Mouse (Mus musculus) forebrain, postnatal 0 days (tissue): ENCODE measurements around the gene Arhgap44. TPM values are rescaled to one million over a fixed set of nuclear protein-coding genes. Genes with fewer than 3 reads are reported as not detected.

Experiments used
- ATAC-seq: fragments of 200-750 bp; cut with Nextera tagmentation; 2 replicates; pipeline ENCODE4 v1.8.0; 2017; ENCODE audit warnings: mild to moderate bottlenecking, moderate library complexity
- DNase-seq: peaks from one replicate; pipeline ENCODE4 v3.0.0-alpha.2; 2015
- H3K27ac ChIP-seq: fragments of 300-500 bp; sonication (generic); 2 replicates; pipeline ENCODE4 v1.5.1; 2014; ENCODE audit warnings: low read depth, mild to moderate bottlenecking, antibody characterized with exemption, low read length, moderate library complexity, mixed read lengths
- H3K27me3 ChIP-seq: fragments of 300-500 bp; sonication (generic); 2 replicates; pipeline ENCODE4 v1.6.1; 2014; ENCODE audit warnings: mild to moderate bottlenecking, low read length, mixed read lengths; ENCODE audit not compliant: insufficient read depth
- H3K36me3 ChIP-seq: fragments of 300-500 bp; sonication (generic); 2 replicates; pipeline ENCODE4 v1.6.1; 2014; ENCODE audit warnings: mild to moderate bottlenecking, moderate library complexity; ENCODE audit not compliant: insufficient read depth
- H3K4me1 ChIP-seq: fragments of 300-500 bp; sonication (generic); 2 replicates; pipeline ENCODE4 v1.6.1; 2014; ENCODE audit warnings: antibody characterized with exemption; ENCODE audit not compliant: insufficient read depth
- H3K4me2 ChIP-seq: fragments of 300-500 bp; sonication (generic); 2 replicates; pipeline ENCODE4 v1.6.1; 2014; ENCODE audit warnings: low read depth, mild to moderate bottlenecking, moderate library complexity
- H3K4me3 ChIP-seq: fragments of 300-500 bp; sonication (generic); 2 replicates; pipeline ENCODE4 v1.5.1; 2014; ENCODE audit warnings: low read depth, low read length, mixed read lengths
- H3K9ac ChIP-seq: fragments of 300-500 bp; sonication (generic); 2 replicates; pipeline ENCODE4 v1.6.1; 2014; ENCODE audit warnings: mild to moderate bottlenecking
- H3K9me3 ChIP-seq: fragments of 300-500 bp; sonication (generic); 2 replicates; pipeline ENCODE4 v1.6.1; 2016; ENCODE audit warnings: low read length
- CTCF ChIP-seq: sonication (generic); IDR thresholded peaks from 2 replicates; pipeline ENCODE4 v1.5.1; 2016; ENCODE audit warnings: antibody characterized with exemption, control low read depth, low read depth
- WGBS: fragments of 180-500 bp; shearing (Covaris S2); extraction: QIAGEN DNeasy Blood & Tissue Kit; methylation state at CpG from one replicate; pipeline ENCODE4 v1.1.7; 2014; 5-methylcytosine and 5-hydroxymethylcytosine counted together
- polyA plus RNA-seq: library from polyadenylated mRNA; unstranded; fragments of >200 nt; fragmentation: Nextera tagmentation; extraction: Ambion mirVana; gene quantifications from 2 replicates; pipeline ENCODE4 v1.2.1, GENCODE M21; 2015
- total RNA-seq: library from RNA; depleted of rRNA; stranded (reverse); fragments of >200 nt; gene quantifications from 2 replicates; pipeline ENCODE4 v1.2.3, GENCODE M21; 2014

Gene Arhgap44
- total and polyA plus RNA-seq, 2 experiments from 2014 or later, result 17.4 to 29.6 TPM

DNA sequence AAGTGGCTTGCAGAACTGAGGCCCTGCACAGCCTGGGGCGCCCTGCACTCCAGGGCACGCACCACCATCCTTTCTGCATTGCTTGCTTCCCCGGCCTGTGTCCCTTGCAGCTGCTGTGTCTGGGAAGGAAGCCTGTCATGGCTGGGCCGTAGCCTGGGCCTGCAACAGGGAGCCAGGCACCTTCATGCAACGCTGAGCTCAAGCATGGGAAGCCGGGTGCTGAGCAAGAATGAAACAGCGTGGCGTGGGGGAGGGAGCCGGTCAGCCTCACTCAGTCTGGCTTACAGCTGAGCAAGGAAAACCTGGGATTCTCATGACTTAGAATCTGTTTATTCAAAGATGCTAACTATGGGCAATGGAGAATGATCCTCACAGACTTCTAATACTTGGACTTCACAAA lies 36.2 kb downstream of the Arhgap44 start:
- Histone ChIP-seq H3K27me3 (no peaks in the 10 kb centered on the region), H3K36me3 (no peaks in the 10 kb centered on the region), H3K9me3 (no peaks in the 10 kb centered on the region), H3K4me2 (no peak overlapping the region), H3K4me1 (0 out of 2 replicates have a peak, but pooled peaks cover 3% of the 10 kb centered on the region), H3K4me3 (no peak overlapping the region), H3K27ac (no peak overlapping the region), H3K9ac (no peak overlapping the region)
- WGBS, result 72% methylated on average over 9 of the region's 9 CpGs
- ATAC-seq (no peak), DNase-seq (no peak)
- TF ChIP-seq CTCF, result no peak

DNA sequence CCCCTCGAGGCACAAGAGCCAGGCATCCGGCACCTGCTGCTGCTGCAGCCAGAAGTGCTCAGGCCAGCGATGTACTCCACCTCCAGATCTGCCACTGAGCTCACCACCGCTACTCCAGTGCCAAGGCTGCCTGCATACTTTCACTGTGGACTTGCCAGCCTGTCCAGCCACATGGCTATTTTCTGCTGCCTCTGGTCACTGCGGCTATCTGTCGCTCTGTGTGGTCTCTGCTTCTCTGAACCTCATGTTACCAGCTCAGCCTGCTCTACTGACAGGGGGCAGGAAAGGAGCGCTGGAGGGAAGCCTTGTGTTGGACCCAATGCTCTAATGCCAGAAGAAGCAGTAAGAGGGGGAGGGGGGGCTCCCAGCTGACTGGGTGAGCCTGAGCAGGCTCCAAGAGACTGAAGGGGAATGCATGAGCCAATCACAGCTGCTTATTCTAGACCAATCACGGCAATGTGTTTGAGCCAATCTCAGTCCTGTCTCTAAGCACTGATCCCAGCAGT lies 37.8 kb downstream of the Arhgap44 start:
- ATAC-seq (peak; percentile 96), DNase-seq (peak; percentile 50)
- TF ChIP-seq CTCF, result no peak
- H3K9ac ChIP-seq, result no peak overlapping the region
- H3K36me3 ChIP-seq, result no peaks in the 10 kb centered on the region
- H3K4me3 ChIP-seq, result no peak overlapping the region
- H3K27me3 ChIP-seq, result no peaks in the 10 kb centered on the region
- H3K4me2 ChIP-seq, result no peak overlapping the region
- H3K9me3 ChIP-seq, result no peaks in the 10 kb centered on the region
- 0 out of 2 replicates have a peak, but pooled peaks cover 3% of the 10 kb centered on the region for H3K4me1 ChIP-seq
- no peak overlapping the region for H3K27ac ChIP-seq
- WGBS, result 59% methylated on average over 8 of the region's 8 CpGs

DNA sequence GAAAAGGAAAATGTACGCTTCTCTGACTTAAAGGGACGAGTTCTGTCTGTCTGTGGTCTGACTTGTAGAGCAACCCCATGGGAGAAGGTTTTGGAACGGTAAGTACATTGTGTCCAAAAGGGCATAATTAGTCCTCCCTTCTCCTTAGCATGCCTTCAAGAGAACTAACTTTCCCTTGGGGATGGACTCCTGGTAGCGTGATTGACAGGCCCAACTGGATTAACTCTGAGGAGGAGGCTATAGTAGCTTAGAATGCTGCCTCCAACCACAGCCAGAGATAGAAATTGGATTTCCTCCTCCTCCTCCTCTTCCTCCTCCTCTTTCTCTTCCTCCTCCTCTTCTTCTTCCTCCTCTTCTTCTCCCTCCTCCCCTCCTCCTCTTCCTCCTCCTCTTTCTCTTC lies 42.5 kb downstream of the Arhgap44 start:
- 85% methylated on average over 4 of the region's 4 CpGs for WGBS
- ATAC-seq, result no peak
- DNase-seq, result no peak
- Histone ChIP-seq H3K4me3 (no peak overlapping the region), H3K36me3 (no peaks in the 10 kb centered on the region), H3K27ac (no peak overlapping the region), H3K9ac (no peak overlapping the region), H3K4me2 (no peak overlapping the region), H3K9me3 (no peaks in the 10 kb centered on the region), H3K4me1 (0 out of 2 replicates have a peak, but pooled peaks cover 1% of the 10 kb centered on the region), H3K27me3 (no peaks in the 10 kb centered on the region)
- no peak for TF ChIP-seq CTCF

DNA sequence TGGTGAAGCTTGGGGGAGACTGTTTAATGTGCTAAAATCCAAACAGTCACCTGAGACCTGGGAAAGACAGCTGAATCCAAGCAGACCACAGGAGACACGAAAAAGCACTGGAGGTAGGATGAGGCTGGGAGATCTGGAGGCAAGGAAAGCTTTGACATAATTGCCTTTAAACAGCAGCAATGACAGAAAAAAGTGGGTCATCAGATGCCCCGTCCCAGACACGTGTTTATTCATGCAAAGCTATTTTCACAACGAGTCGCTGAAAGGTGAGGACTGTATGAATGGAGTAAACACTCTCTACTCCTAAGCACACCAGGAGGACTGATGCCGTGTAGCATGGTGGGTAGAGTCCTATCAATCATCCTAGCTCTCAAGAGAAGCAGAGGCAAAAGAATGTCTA lies 47.0 kb downstream of the Arhgap44 start:
- no peaks in the 10 kb centered on the region for H3K4me1 ChIP-seq
- DNase-seq (no peak), ATAC-seq (no peak)
- 85% methylated on average over 6 of the region's 6 CpGs for WGBS
- H3K27ac ChIP-seq, result no peak overlapping the region
- H3K4me3 ChIP-seq, result no peak overlapping the region
- no peaks in the 10 kb centered on the region for H3K36me3 ChIP-seq
- H3K9me3 ChIP-seq, result no peaks in the 10 kb centered on the region
- no peaks in the 10 kb centered on the region for H3K27me3 ChIP-seq
- no peak for TF ChIP-seq CTCF
- no peak overlapping the region for H3K4me2 ChIP-seq
- no peak overlapping the region for H3K9ac ChIP-seq

DNA sequence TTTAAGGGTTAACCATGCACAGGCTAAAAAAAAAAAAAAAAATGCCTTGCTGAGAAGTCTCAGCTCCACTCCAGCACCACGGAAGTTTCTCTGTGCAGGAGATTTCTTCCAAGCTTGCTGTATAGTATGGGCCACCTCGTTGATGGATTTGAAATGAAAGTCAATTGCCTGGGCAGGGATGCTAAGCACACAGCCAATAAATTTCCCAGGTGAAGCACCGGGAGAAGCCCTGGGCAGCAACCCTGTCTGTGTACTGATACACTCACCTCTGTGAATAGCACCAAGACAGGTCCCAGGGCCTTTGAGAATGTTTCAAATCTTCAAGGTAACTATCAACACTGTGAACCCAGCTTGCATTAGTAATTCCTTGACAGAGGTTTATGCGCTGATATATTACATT lies 50.7 kb downstream of the Arhgap44 start:
- Histone ChIP-seq H3K4me2 (no peak overlapping the region), H3K27ac (no peak overlapping the region), H3K9me3 (no peaks in the 10 kb centered on the region), H3K4me1 (no peaks in the 10 kb centered on the region), H3K9ac (no peak overlapping the region), H3K36me3 (no peaks in the 10 kb centered on the region), H3K4me3 (no peak overlapping the region), H3K27me3 (no peaks in the 10 kb centered on the region)
- TF ChIP-seq CTCF, result no peak
- DNase-seq (no peak), ATAC-seq (no peak)
- 53% methylated on average over 4 of the region's 4 CpGs for WGBS

DNA sequence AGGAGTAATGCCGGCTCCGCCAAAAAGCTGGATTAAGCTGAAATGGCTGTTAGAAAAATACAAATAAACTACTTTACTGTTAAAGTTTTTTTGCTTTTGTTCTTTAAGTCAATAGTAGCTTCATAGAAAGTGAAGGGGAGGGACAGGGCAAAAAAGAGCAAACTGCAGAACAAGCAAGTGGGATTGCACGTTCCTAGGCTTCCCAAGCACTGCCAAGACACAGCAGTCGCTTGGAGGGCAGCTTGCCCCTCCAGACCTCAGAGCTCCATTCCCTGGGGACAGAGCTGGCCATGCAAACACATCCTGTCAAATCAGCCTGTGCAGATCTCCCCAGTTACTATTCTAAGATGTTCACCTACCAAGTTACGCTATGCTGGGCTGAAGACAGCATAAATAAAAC lies 51.1 kb downstream of the Arhgap44 start:
- no peak for DNase-seq
- no peaks in the 10 kb centered on the region for H3K27me3 ChIP-seq
- H3K9me3 ChIP-seq, result no peaks in the 10 kb centered on the region
- ATAC-seq, result no peak
- H3K4me3 ChIP-seq, result no peak overlapping the region
- H3K4me1 ChIP-seq, result no peaks in the 10 kb centered on the region
- 61% methylated on average over 5 of the region's 5 CpGs for WGBS
- no peaks in the 10 kb centered on the region for H3K36me3 ChIP-seq
- no peak overlapping the region for H3K27ac ChIP-seq
- H3K4me2 ChIP-seq, result no peak overlapping the region
- H3K9ac ChIP-seq, result no peak overlapping the region
- TF ChIP-seq CTCF, result no peak

DNA sequence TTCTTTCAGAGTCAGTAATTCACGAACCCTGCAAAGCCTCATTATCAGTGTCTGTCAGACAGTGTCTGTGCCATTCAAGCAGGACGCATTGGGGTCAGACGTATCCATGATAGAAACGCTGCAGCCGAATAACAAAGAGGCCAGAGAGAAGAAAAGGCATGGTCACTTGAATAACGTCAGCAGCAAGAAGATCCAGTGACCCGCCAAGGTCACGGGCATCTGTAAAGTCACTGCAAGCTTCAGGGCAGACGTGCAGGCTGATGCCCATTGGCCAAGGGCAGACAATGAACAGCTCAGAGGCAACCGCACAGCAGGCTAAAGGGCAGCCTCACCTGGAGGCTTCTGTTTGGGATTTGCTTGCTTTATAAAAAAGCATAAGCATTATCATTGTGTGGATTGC lies 52.7 kb downstream of the Arhgap44 start:
- Histone ChIP-seq H3K4me1 (no peaks in the 10 kb centered on the region), H3K4me3 (no peak overlapping the region), H3K4me2 (no peak overlapping the region), H3K27me3 (no peaks in the 10 kb centered on the region), H3K36me3 (no peaks in the 10 kb centered on the region), H3K27ac (no peak overlapping the region), H3K9ac (no peak overlapping the region), H3K9me3 (no peaks in the 10 kb centered on the region)
- no peak for DNase-seq
- 60% methylated on average over 10 of the region's 10 CpGs for WGBS
- ATAC-seq, result no peak
- no peak for TF ChIP-seq CTCF

DNA sequence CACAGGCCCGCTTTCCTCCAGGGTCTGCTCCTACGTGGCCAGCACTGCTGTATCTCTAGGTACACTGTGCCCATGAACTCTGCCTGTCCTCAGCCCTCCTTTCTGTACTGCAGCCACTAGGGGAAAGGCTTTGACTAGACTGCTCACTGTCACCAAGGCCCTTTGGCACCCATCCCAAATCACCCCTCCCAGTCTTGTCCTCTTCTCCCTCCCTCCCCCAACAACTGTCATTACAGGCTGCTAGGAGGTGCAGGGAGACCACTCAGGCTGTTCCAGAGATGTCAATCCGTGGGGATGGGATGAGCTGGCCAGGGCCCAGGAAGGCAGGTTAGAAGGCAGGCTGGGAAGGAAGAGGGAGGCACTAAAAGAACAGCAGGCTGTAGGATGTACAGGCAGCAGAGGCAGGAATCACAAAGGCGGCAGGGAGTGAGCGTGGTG lies 55.0 kb downstream of the Arhgap44 start:
- Histone ChIP-seq H3K36me3 (no peaks in the 10 kb centered on the region), H3K9ac (no peak overlapping the region), H3K9me3 (no peaks in the 10 kb centered on the region), H3K27me3 (no peaks in the 10 kb centered on the region), H3K4me1 (no peaks in the 10 kb centered on the region), H3K4me2 (no peak overlapping the region), H3K4me3 (no peak overlapping the region), H3K27ac (no peak overlapping the region)
- peak; percentile 51 for ATAC-seq
- peak; percentile 27; the same call in 1 of the 2 replicates for TF ChIP-seq CTCF
- WGBS, result 57% methylated on average over 5 of the region's 5 CpGs
- DNase-seq, result peak; percentile 32
